Mouse (Mus musculus) embryonic facial prominence, embryonic 15.5 days (tissue): ENCODE results near the gene Tmem132b. TPM values are rescaled to one million over a fixed set of nuclear protein-coding genes. Genes with fewer than 3 reads are reported as not detected.

Experiments
- ATAC-seq: fragments of 200-750 bp; cut with Nextera tagmentation; 2 replicates; pipeline ENCODE4 v1.8.0; 2017; ENCODE audit warnings: low read depth, moderate TSS enrichment; ENCODE audit not compliant: insufficient number of reproducible peaks, low FRiP score, low TSS enrichment
- H3K27ac ChIP-seq: fragments of 300-500 bp; sonication (generic); replicated peaks from 2 replicates; pipeline ENCODE4 v1.5.1; 2015; ENCODE audit warnings: mild to moderate bottlenecking, inconsistent platforms
- H3K27me3 ChIP-seq: fragments of 300-500 bp; sonication (generic); 2 replicates; pipeline ENCODE4 v1.6.1; 2015; ENCODE audit warnings: inconsistent platforms
- H3K36me3 ChIP-seq: fragments of 300-500 bp; sonication (generic); 2 replicates; pipeline ENCODE4 v1.6.1; 2015; ENCODE audit warnings: mild to moderate bottlenecking, inconsistent platforms
- H3K4me1 ChIP-seq: fragments of 300-500 bp; sonication (generic); 2 replicates; pipeline ENCODE4 v1.6.1; 2015; ENCODE audit warnings: inconsistent platforms
- H3K4me2 ChIP-seq: fragments of 300-500 bp; sonication (generic); replicated peaks from 2 replicates; pipeline ENCODE4 v1.6.1; 2015; ENCODE audit warnings: mild to moderate bottlenecking, inconsistent platforms
- H3K4me3 ChIP-seq: fragments of 300-500 bp; sonication (generic); replicated peaks from 2 replicates; pipeline ENCODE4 v1.5.1; 2015; ENCODE audit warnings: mild to moderate bottlenecking, inconsistent platforms
- H3K9ac ChIP-seq: fragments of 300-500 bp; sonication (generic); 2 replicates; pipeline ENCODE4 v1.6.1; 2015; ENCODE audit warnings: inconsistent platforms
- H3K9me3 ChIP-seq: fragments of 300-500 bp; sonication (generic); replicated peaks from 2 replicates; pipeline ENCODE4 v1.6.1; 2016; ENCODE audit warnings: inconsistent platforms
- WGBS: fragments of 180-500 bp; shearing (Covaris S2); methylation state at CpG from one replicate; pipeline ENCODE4 v1.1.7; 2015; 5-methylcytosine and 5-hydroxymethylcytosine counted together
- polyA plus RNA-seq: library from polyadenylated mRNA; unstranded; fragments of >200 nt; fragmentation: Nextera tagmentation; extraction: Ambion mirVana; gene quantifications from 2 replicates; pipeline ENCODE4 v1.2.1, GENCODE M21; 2015

Tmem132b gene
- polyA plus RNA-seq, 1 experiment from 2014 or later, result 0.15 TPM

GRCm38 (mm10) chr5:125583298-125583697 is 51.7 kb downstream of the Tmem132b start:
- H3K27ac ChIP-seq, result no peak overlapping the region

GRCm38 (mm10) chr5:125583836-125584235 is 52.3 kb downstream of the Tmem132b start:
- Histone ChIP-seq H3K4me2 (no peak overlapping the region), H3K36me3 (no peaks in the 10 kb centered on the region), H3K4me1 (peaks cover 2% of the 10 kb centered on the region; the same call in 1 of the 2 replicates), H3K27ac (no peak overlapping the region), H3K4me3 (no peak overlapping the region), H3K9ac (no peak overlapping the region), H3K9me3 (no peaks in the 10 kb centered on the region), H3K27me3 (no peaks in the 10 kb centered on the region)
- WGBS, result 75% methylated on average over 8 of the region's 8 CpGs
- ATAC-seq, result no peak

More at GRCm38 (mm10) chr5:125583298-125583697, 51.7 kb downstream of the Tmem132b start:
- H3K4me3 ChIP-seq, result no peak overlapping the region
- no peak overlapping the region for H3K4me2 ChIP-seq
- 69% methylated on average over 2 of the region's 2 CpGs for WGBS
- no peak for ATAC-seq
- no peaks in the 10 kb centered on the region for H3K9me3 ChIP-seq
- H3K4me1 ChIP-seq, result no peaks in the 10 kb centered on the region
- H3K36me3 ChIP-seq, result no peaks in the 10 kb centered on the region
- H3K27me3 ChIP-seq, result no peaks in the 10 kb centered on the region
- no peak overlapping the region for H3K9ac ChIP-seq

- WGBS, result 79% methylated on average over 5 of the region's 5 CpGs
- no peaks in the 10 kb centered on the region for H3K36me3 ChIP-seq
- peaks cover 12% of the 10 kb centered on the region; the same call in 1 of the 2 replicates for H3K4me1 ChIP-seq
- H3K9me3 ChIP-seq, result no peaks in the 10 kb centered on the region
- H3K27me3 ChIP-seq, result no peaks in the 10 kb centered on the region
- H3K4me2 ChIP-seq, result no peak overlapping the region
- no peak overlapping the region for H3K27ac ChIP-seq
- no peak overlapping the region for H3K9ac ChIP-seq
- no peak overlapping the region for H3K4me3 ChIP-seq
- no peak for ATAC-seq
Measured at GRCm38 (mm10) chr5:125585211-125585610, 53.6 kb downstream of the Tmem132b start.

- ATAC-seq, result no peak
- Histone ChIP-seq H3K27me3 (no peaks in the 10 kb centered on the region), H3K4me2 (no peak overlapping the region), H3K4me3 (no peak overlapping the region), H3K27ac (no peak overlapping the region), H3K9ac (no peak overlapping the region), H3K36me3 (no peaks in the 10 kb centered on the region), H3K9me3 (no peaks in the 10 kb centered on the region), H3K4me1 (peaks cover 12% of the 10 kb centered on the region; the same call in 1 of the 2 replicates)
- 64% methylated on average over 7 of the region's 7 CpGs for WGBS
Measured at GRCm38 (mm10) chr5:125588203-125588602, 56.6 kb downstream of the Tmem132b start.

- Histone ChIP-seq H3K9ac (no peak overlapping the region), H3K27ac (no peak overlapping the region)
- ATAC-seq, result no peak
Measured at GRCm38 (mm10) chr5:125588876-125589667, 57.5 kb downstream of the Tmem132b start.

GRCm38 (mm10) chr5:125598056-125598455 is 66.5 kb downstream of the Tmem132b start:
- no peak overlapping the region for H3K4me3 ChIP-seq

More at GRCm38 (mm10) chr5:125588876-125589667, 57.5 kb downstream of the Tmem132b start:
- Histone ChIP-seq H3K27me3 (no peaks in the 10 kb centered on the region), H3K4me1 (peaks cover 12% of the 10 kb centered on the region; the same call in 1 of the 2 replicates), H3K9me3 (no peaks in the 10 kb centered on the region), H3K36me3 (no peaks in the 10 kb centered on the region), H3K4me2 (peak overlapping the region; percentile 49), H3K4me3 (peak overlapping the region; percentile 34)
- WGBS, result 6% methylated on average over 18 of the region's 18 CpGs

GRCm38 (mm10) chr5:125607146-125607545 is 75.6 kb downstream of the Tmem132b start:
- ATAC-seq, result no peak
- Histone ChIP-seq H3K4me3 (no peak overlapping the region), H3K27me3 (no peaks in the 10 kb centered on the region), H3K4me2 (no peak overlapping the region), H3K36me3 (no peaks in the 10 kb centered on the region), H3K9me3 (no peaks in the 10 kb centered on the region), H3K9ac (no peak overlapping the region), H3K4me1 (no peaks in the 10 kb centered on the region), H3K27ac (no peak overlapping the region)
- WGBS, result 77% methylated on average over 12 of the region's 12 CpGs

More at GRCm38 (mm10) chr5:125598056-125598455, 66.5 kb downstream of the Tmem132b start:
- no peaks in the 10 kb centered on the region for H3K9me3 ChIP-seq
- no peaks in the 10 kb centered on the region for H3K4me1 ChIP-seq
- no peak overlapping the region for H3K4me2 ChIP-seq
- H3K36me3 ChIP-seq, result no peaks in the 10 kb centered on the region
- 81% methylated on average over 10 of the region's 10 CpGs for WGBS
- no peak overlapping the region for H3K9ac ChIP-seq
- H3K27me3 ChIP-seq, result no peaks in the 10 kb centered on the region
- H3K27ac ChIP-seq, result no peak overlapping the region
- ATAC-seq, result no peak

- no peaks in the 10 kb centered on the region for H3K9me3 ChIP-seq
- no peak overlapping the region for H3K4me2 ChIP-seq
- no peaks in the 10 kb centered on the region for H3K27me3 ChIP-seq
- H3K36me3 ChIP-seq, result no peaks in the 10 kb centered on the region
- no peak overlapping the region for H3K9ac ChIP-seq
- WGBS, result 69% methylated on average over 1 of the region's 1 CpGs
- H3K27ac ChIP-seq, result no peak overlapping the region
- no peaks in the 10 kb centered on the region for H3K4me1 ChIP-seq
- no peak for ATAC-seq
- H3K4me3 ChIP-seq, result no peak overlapping the region
Measured at GRCm38 (mm10) chr5:125609968-125610367, 78.4 kb downstream of the Tmem132b start.

- H3K4me3 ChIP-seq, result no peak overlapping the region
- H3K4me1 ChIP-seq, result no peaks in the 10 kb centered on the region
- no peaks in the 10 kb centered on the region for H3K27me3 ChIP-seq
- no peak overlapping the region for H3K27ac ChIP-seq
- 81% methylated on average over 7 of the region's 7 CpGs for WGBS
- H3K36me3 ChIP-seq, result no peaks in the 10 kb centered on the region
- H3K9ac ChIP-seq, result no peak overlapping the region
- H3K4me2 ChIP-seq, result no peak overlapping the region
- no peak for ATAC-seq
- H3K9me3 ChIP-seq, result no peaks in the 10 kb centered on the region; the same call in 1 of the 2 replicates
Measured at GRCm38 (mm10) chr5:125612460-125612859, 80.9 kb downstream of the Tmem132b start.

- H3K4me3 ChIP-seq, result no peak overlapping the region
- H3K27me3 ChIP-seq, result no peaks in the 10 kb centered on the region
- H3K9ac ChIP-seq, result no peak overlapping the region
- H3K9me3 ChIP-seq, result no peaks in the 10 kb centered on the region; the same call in 1 of the 2 replicates
- no peaks in the 10 kb centered on the region for H3K36me3 ChIP-seq
- 80% methylated on average over 5 of the region's 5 CpGs for WGBS
- no peaks in the 10 kb centered on the region for H3K4me1 ChIP-seq
- no peak overlapping the region for H3K4me2 ChIP-seq
- ATAC-seq, result no peak
- H3K27ac ChIP-seq, result no peak overlapping the region
Measured at GRCm38 (mm10) chr5:125613136-125613535, 81.6 kb downstream of the Tmem132b start.

- WGBS, result 47% methylated on average over 2 of the region's 2 CpGs
- ATAC-seq, result no peak
- no peak overlapping the region for H3K9ac ChIP-seq
Measured at GRCm38 (mm10) chr5:125614348-125614747, 82.8 kb downstream of the Tmem132b start.

More at GRCm38 (mm10) chr5:125614348-125614747, 82.8 kb downstream of the Tmem132b start:
- Histone ChIP-seq H3K36me3 (no peaks in the 10 kb centered on the region), H3K27ac (no peak overlapping the region), H3K4me1 (no peaks in the 10 kb centered on the region), H3K4me2 (no peak overlapping the region), H3K27me3 (no peaks in the 10 kb centered on the region), H3K9me3 (no peaks in the 10 kb centered on the region; the same call in 1 of the 2 replicates), H3K4me3 (no peak overlapping the region)
